Mouse (Mus musculus) adrenal gland, postnatal 4 days (tissue): ENCODE results near the gene Sfswap. TPM values are rescaled to one million over a fixed set of nuclear protein-coding genes. Genes with fewer than 3 reads are reported as not detected.

Source experiments
- DNase-seq, 2 experiments: peaks; one replicate each; pipeline ENCODE4 v3.0.0; 2021 to 2022; ENCODE audit warnings: low spot score in 2 of 2, mixed read lengths in 2 of 2
- total RNA-seq, 2 experiments: library from RNA; stranded (reverse); gene quantifications; 2 replicates each; pipeline ENCODE4 v1.2.3; 2021

The Sfswap gene
- total RNA-seq, 2 experiments from 2014 or later = 96.7 to 97.2 TPM

DNA sequence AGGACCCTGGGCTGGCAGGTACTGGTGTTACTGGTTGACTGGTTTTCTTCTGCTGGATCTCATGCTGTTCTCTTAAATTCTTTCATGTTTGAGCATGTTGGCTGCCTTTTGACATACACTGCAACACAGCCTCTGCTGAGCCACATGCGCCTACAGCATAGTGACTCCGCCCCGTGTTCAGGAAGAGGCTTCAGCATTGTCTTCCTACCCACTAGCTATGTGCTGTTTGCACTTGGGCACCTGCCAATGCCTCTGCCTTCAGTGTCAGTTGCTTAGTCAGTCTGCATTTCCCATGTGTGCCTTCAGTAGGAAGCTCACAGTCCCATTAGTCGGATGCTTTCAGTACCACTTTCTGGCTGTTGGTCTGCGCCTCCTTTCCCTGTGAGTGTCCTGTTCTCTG lies 23.7 kb downstream of the Sfswap start:
- no peak for DNase-seq

DNA sequence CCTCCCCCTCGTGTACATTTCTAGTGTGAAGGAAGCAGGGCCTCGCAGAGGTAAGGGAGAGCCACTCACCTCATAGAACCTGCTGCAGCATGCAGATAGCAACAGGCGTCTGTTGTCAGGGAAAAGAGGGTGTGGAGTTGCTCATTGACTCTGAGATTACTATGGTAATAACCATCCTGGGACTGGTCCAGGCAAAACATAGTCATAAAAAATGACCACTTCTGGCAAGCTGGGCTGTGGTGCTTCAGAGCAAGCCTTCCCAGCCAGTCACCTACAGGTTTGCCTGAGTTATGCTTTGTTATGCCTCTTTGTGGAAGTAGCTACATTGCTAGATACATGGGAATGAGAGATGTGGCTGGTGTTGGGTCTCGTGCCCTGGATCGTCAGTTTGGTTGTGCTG lies 26.1 kb downstream of the Sfswap start:
- DNase-seq = no peak

DNA sequence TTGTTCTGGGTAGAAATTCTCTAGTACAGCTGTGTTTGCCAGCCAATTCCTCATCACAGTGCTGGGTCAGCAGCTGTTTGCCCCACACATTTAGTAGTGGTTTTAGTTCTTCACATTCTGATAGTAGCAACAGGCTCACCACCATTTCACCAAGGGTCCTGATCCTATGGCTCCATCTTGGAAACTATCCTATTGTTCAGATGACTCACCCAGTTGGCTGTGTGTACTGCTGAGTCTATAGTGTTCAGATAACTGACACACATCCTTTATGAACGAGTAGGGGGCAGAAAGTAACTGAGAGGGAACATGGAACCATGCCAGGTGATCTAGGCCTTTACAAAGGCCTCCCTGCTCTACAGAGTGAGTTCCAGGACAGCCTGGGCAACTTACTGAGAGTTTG lies 28.6 kb downstream of the Sfswap start:
- DNase-seq = no peak

DNA sequence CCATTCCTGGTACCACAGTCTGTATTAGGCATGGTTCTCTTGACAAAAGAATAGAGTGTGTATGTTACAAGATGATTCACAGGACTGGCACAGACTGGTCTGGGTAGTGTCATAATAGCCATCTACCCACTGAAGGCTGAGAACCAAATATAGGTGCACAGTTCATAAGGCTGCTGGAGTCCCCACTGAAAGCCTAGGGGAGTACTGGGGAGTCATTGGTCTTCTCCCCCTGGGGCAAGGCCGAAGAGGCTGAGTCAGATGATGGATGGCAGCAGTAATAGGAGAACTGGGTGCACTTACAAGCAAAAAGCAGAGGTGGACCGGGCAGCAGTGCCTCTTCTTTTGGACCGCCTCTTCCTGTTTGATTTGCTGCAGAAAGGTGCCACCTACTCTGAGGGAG lies 32.7 kb downstream of the Sfswap start:
- no peak for DNase-seq

DNA sequence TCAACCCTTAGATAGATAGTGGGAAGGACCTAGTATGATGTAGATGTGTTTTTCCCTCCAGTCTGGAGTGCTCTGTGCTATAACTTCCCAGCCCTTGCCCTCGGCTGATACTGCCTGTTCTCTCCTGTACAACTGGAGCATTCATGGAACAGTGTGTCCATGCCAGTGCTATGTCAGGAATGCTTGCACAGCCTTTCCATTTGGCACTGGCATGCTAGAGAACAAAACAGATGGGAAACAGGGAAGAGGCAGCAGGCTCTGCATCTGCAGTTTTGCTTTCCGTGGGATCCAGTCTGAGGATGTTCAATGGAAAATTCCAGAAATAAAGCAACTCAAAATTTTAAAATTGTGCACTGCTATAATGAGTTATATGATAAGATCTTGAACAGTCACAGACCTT lies 33.5 kb downstream of the Sfswap start:
- no peak for DNase-seq

DNA sequence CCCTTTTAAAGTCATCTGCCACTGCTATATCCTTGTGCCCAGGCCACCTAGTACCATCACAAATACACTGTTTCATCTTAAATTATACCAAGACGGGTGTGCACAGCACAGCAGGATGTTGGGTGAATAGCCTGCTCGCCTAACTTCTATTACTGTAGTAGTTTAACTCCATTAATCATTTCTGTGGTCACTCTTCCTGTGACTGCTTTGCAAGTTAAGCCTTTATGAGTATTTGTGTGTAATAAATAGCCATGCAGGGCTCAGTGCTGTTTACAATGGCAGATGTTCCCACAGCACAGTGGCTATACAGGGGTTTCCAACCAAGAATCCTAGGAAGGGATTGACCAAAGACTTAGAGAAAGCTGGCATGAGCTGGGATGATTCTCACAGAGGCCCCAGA lies 34.0 kb downstream of the Sfswap start:
- no peak for DNase-seq

DNA sequence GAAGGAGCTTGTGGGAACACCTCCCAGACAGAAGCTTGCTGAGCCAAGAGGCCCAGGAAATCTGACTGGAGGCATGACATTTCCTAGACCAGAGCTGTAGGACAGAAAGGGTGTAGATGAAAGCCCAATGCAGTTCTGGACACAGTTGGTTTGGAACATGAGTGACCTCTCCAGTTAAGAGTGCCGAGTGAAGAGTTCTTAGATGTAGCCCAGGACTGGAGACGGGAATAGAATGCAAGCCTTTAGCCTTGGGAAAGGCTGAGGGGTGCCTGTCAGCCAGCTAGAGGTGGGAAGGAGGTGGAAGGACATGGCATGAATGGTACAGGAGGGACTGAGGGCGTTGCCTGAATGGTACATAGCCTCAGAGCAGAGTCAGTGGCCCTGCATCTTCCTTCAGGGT lies 34.4 kb downstream of the Sfswap start:
- DNase-seq = no peak

DNA sequence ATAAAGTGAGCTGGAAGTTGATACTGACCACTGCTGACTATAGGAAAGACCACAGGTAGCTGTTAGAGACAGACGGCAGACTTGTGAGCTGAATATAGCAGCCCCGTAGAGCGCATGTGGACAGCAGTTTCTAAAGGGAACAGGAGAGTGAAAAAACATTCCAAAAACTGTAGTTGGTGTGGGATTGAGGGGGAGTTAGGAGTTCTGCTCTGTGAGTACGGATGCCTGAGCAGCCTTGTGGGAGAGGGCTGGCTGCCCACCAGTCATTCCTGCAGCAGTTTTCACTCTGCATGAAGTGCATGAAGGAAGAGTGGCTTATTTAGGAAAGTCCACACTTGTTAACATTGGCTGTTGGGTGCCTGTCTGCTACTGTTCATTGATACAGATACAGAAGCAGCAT lies 37.8 kb downstream of the Sfswap start:
- DNase-seq = no peak

DNA sequence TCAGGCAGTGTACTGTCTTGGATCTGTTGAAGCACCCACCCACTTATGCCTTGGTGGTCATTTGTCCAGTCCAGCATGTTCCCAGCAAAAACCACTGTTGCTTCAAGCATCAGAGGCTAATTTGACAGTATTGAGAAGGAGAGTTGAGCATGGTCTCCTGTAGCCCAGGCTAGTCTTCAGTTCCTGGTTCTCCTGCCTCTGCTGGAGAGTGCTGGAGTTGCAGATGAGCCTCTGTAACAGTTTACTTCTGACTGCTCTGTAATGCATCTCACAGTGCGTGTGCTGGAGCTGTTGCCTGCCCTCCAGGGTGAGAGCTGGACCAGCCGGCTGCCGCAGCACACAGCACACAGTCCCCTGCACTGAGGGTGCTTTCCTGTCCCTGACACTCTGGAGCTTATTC lies 41.2 kb downstream of the Sfswap start:
- DNase-seq = no peak

DNA sequence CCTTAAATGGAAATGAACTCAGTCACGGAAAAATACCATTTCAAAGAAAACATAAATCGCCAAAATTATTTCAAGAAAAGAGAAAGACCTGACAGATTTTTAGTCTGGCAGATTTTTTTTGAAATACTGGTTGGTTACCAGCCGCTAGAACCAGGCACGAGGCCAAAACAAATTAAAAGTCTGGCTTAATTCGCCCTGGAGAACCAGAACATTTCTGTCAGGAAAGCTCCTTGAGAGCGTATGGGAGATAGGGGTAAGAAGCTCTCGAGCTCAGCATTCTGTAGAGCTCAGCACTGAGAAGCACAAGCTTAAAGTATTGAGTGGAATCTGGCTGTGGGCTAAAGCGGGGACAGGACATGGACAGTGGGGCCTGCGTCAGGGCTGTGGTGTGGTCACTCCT lies 44.8 kb downstream of the Sfswap start:
- DNase-seq = no peak

DNA sequence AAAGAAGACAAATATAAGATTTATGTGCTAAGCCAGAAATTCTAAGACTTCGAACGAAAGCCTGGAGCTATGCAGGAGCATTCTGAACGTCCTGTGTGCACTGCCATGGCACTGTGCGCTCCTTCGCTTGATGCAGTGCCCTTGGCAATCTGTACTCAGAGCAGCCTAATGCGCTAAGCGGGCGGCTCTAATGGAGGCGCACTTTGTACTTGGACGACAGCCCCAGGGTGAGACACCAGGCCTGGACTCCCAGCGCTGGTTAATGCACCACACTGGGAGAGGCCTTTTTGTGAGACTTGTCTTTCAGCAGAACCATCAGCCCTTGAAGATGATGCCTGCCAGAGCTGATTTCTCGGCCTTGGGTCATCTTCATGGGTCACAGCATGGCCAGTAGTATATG lies 48.7 kb downstream of the Sfswap start:
- no peak for DNase-seq

DNA sequence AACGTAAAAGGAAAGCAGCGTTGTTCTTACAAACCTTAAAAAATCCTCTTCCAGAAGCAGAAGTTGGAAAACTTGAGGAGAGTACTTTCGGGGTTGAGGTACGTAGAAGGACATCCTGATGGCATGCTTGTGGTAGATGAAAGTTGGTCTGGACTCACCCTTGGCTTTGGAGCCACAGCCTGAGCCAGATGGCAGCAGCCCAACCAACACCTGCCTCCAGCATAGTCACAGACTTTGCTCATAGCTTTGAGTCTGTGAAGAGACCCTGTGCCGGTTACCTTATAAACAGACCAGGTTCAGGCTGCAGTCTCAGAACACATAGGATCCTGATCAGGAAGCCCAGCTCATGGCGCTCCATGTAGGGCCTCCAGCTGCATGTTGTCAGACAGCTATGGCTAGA lies 49.8 kb downstream of the Sfswap start:
- no peak for DNase-seq

DNA sequence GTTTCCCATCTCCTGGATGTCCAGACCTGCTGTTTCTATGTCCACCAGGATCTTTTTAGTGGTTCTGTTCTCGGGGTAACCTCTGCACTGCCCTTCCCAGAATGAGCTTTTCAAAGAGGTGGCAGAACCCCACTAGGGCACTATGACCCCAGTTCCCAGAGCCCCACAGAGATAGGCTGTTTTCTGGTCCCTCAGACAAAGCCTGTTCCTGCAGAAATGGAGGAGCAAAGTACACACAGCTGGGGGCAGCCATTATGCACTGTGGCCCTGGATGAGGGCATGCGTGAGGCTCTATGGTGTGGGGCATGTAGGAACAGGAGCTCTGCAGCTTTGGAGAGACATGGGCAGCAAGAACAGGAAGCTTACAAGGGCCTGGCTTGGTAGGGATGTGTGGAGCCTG lies 51.0 kb downstream of the Sfswap start:
- DNase-seq = no peak

DNA sequence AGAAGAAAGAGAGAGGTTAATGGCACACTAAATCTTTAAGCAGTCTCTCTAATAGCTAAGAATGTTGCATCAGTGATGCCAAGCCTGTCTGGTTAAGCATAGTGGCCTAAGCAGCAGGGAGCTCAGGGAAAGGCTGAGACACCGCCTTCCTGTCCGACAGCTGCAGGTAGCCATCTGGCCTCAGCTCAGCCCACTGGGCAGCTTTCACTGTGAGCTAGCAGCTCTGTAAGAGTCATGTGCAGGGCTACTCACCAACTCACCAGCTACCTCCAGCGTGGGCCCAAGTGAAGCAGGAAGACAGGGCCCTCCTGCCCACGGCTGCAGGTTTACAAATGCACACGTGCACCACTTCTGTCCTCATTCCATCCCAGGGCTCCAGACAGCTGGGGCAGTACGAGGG lies 52.6 kb downstream of the Sfswap start:
- DNase-seq = no peak

DNA sequence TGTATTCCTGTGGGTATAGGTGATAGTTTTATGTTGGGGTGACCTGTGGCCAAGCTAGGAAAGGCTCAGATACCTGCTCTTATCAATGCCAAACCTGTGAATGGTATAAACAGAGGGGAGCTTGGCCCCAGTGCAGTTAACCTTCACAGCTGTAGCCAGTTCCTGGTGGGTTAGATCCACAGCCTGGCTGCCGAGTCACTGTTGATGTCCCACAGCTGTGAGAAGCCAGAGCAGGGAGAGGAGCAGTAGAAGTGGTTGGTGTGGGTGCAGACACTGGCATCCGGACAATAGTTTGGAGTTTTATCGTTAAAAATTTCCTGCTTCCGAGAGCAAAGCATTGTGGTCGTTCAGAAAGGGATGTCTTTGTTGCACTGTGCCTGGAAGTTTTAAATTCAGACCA lies 57.6 kb downstream of the Sfswap start:
- no peak for DNase-seq

DNA sequence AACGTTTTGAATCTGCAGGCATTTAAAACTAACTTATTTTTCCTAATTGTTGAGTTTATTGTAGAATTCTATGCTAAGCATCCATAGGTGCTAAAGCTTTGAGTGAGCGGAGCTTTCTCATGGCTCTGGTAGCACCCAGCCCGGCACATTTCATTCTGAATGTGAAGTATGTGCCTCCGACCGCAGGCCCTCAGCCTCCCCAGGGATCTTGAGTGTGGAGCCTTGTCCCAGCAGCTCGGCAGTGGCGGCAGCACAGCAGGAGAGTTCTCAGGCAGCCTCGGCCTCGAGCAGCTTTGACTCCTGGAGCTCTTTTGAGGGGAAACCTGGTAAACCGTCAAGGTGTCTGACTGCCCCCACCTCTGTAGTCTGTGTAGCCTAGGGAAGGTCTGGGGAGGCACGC lies 58.3 kb downstream of the Sfswap start:
- no peak for DNase-seq

DNA sequence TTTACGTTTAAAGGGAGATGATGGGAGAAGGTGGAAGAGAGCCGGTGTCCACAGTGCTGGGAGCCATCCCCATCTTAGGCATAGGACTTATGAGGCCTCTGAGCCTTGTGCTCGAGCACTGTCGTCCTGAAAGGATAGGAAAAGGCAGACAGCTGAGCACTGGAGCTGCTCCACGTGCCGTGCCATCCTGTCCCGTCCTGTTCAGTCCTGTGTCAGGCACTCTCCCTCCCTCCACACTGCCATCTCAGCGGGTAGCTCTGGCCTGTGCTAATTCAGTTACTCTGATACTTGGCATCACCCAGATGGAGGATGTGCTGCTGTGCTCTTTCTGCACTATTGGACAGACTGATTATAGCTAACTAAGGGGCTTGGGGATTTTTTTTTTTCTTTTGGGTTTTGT lies 61.3 kb downstream of the Sfswap start:
- DNase-seq = no peak

DNA sequence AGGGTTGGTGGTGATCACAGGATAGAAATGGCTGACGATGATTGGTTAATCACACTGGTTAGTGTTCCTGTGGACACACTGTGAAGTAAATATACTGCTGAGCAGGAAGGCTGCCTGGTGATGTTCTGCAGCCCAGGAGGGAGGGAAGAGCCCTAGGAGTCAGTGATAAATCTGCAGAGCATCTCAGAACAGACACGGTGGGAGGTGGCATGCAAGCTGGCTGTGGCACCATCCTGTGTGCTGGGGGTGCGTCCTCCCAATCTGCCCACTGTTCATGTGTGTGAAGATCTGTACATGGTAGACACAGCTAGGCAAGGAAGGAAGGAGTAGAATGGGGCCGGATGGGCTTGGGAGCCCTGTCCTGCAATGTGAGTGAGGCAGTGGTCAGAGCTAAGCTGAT lies 67.6 kb downstream of the Sfswap start:
- no peak for DNase-seq

DNA sequence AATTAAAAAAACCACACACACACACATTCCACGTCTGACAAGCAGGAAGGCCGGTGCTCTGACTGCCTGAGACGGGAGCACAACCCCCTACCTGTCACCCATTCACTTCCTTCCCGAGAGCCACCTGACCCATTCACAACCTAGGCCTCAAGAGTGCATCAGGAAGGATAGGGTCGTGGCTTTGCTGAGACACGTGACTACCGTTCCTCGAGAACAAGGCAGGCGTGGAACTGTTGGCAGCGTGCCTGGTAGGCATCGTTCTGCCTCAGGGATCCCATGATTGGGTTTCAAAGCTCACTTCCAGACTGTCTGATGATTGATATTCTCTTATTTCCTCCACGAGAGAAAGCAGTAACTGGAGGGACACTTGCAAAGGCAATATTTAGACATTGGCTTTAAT lies 77.2 kb downstream of the Sfswap start:
- DNase-seq = no peak

DNA sequence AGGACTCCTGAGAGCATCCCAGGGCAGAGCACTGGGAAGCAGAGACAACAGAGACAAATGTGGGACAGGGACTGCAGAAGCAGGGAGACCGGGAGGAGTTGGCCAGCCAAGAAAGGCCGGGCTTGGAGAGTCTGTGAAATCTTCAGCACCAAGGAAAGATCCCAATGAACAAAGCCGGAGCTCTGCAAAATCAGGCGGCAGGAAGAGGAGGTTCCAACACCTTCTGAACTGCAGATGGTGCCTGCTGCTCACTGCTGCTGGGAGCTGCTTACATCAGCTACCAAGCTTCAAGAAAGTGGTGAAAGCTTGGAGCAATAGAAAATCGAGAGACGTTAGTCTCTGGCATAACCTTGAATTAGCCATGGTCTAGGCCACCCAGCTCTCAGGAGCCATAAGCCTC lies 79.0 kb downstream of the Sfswap start:
- DNase-seq = no peak

DNA sequence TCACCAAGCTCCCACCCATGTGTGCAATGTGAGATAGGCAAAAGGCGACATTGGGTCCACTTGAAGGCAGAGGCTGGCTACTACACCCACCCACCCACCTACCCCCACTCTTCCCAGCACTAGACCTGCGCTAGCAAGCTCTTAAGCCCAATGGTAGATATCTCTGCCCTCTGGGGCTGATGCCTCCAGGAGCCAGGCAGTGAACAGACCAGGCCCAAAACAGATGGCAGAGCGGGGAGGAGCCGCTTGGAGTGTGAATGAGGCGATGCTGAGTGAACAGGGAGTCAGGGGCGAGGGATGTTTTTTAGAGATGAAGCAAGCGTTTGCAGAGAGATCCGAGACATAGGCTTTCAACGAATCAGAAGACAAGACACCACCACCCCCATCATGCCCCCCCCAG lies 79.6 kb downstream of the Sfswap start:
- no peak for DNase-seq

DNA sequence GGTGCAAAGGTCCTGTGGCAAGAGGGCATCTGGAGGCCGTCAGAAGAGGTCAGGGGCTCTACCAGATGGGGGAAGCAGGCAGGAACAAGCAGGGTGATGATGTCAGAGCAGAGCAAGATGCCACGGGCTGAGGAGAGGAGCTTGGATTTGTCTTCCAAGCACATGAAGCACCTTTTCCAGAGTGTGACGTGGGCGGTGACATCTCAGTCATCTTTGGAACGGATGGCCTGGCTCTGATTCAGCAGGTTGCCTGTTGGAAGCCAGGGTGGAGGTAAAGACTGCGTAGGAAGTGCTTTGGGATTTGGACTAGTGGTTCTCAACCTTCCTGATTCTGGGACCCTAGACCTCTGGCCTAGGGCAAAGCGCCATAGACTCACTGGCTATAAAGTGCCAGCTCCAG lies 80.0 kb downstream of the Sfswap start:
- no peak for DNase-seq

DNA sequence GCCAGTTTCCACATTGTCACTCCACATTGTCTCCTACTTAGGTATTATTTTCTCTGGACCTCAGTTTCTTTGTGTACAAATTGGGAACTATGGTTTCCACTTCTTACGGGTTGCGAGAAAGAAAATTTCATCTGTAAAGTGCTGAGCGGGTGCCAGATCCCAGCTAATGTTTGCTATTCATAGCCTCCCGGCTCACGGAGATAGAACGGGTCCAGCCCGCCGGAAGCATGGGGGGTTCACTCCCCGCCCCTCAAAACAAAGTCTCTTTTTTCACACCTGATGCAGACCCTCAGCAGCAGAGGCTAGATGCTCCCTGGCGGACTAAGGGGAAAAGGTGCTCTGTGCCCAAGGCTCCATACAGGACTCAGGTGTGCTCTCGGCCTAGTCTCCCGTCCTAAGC lies 82.3 kb downstream of the Sfswap start:
- no peak for DNase-seq

DNA sequence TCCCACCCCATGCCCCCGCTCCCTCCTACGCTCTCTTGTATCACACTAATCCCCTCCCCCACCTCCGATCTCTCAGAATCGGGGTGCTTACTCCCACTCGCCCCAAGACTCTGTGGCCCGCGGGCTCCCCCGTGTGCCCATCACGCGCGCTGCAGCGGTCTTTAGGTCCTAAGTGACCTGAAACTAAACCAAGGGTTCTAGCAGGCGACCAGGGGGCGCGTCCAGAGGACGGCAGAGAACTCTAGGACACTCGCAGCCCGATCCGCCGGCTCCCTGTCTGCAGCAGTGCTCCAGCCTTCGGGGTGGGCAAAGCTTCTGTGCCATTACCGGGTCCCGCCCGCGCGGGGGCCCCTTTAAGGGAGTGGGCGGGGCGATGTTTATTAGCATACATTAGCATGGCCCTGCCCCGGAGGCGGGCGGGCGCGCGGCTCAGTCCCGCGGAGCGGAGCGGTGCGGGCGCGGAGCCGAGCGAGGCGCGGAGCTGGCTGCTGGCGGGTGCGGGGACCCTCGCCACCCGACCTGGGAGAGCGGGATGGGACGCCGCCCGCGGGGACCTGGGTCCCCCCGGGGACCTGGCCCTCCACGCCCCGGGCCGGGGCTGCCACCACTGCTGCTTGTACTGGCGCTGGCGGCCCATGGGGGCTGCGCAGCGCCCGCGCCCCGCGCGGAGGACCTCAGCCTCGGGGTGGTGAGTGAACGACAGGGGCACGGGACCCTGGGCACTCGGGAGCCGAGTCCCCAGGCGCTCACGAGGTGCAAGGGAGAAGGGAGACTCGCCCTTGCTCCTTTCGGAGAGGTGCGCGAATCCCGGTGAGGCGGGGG lies 83.0 kb downstream of the Sfswap start, which contains the start of gene Mmp17:
Gene Mmp17, plus strand, starts transcription at position 409 of the 822 bp plus-strand sequence.
- DNase-seq = peak; percentile 61 to 70
